Mouse (Mus musculus) kidney, postnatal 0 days (tissue): ENCODE data around the gene Fndc3b. TPM values are rescaled to one million over a fixed set of nuclear protein-coding genes. Genes with fewer than 3 reads are reported as not detected.

Source experiments
- ATAC-seq: fragments of 200-750 bp; cut with Nextera tagmentation; replicated peaks from 2 replicates; pipeline ENCODE4 v1.8.0; 2017; ENCODE audit warnings: low read depth, moderate number of reproducible peaks, moderate TSS enrichment, moderate library complexity; ENCODE audit not compliant: low FRiP score
- DNase-seq: peaks from one replicate; pipeline ENCODE4 v3.0.0-alpha.2; 2016; ENCODE audit warnings: low spot score
- H3K27ac ChIP-seq: fragments of 300-500 bp; sonication (generic); 2 replicates; pipeline ENCODE4 v1.5.1; 2014; ENCODE audit warnings: mild to moderate bottlenecking
- H3K27me3 ChIP-seq: fragments of 300-500 bp; sonication (generic); 2 replicates; pipeline ENCODE4 v1.6.1; 2014; ENCODE audit warnings: low read length, mixed read lengths; ENCODE audit not compliant: insufficient read depth
- H3K36me3 ChIP-seq: fragments of 300-500 bp; sonication (generic); 2 replicates; pipeline ENCODE4 v1.6.1; 2014; ENCODE audit warnings: low read length, mixed read lengths; ENCODE audit not compliant: insufficient read depth
- H3K4me1 ChIP-seq: fragments of 300-500 bp; sonication (generic); replicated peaks from 2 replicates; pipeline ENCODE4 v1.6.1; 2014; ENCODE audit warnings: antibody characterized with exemption, low read length, mixed read lengths; ENCODE audit not compliant: insufficient read depth
- H3K4me2 ChIP-seq: fragments of 300-500 bp; sonication (generic); 2 replicates; pipeline ENCODE4 v1.6.1; 2014; ENCODE audit warnings: mild to moderate bottlenecking, low read length, moderate library complexity, mixed read lengths
- H3K4me3 ChIP-seq: fragments of 300-500 bp; sonication (generic); replicated peaks from 2 replicates; pipeline ENCODE4 v1.5.1; 2014; ENCODE audit warnings: low read depth, low read length
- H3K9ac ChIP-seq: fragments of 300-500 bp; sonication (generic); 2 replicates; pipeline ENCODE4 v1.6.1; 2014; ENCODE audit warnings: low read depth, low read length
- H3K9me3 ChIP-seq: fragments of 300-500 bp; sonication (generic); replicated peaks from 2 replicates; pipeline ENCODE4 v1.6.1; 2016; ENCODE audit warnings: low read length, inconsistent platforms, mixed read lengths
- CTCF ChIP-seq: IDR thresholded peaks from 2 replicates; pipeline ENCODE4 v1.5.1; 2016; ENCODE audit warnings: antibody characterized with exemption, low read depth, mild to moderate bottlenecking, moderate library complexity
- WGBS: fragments of 180-500 bp; shearing (Covaris S2); extraction: QIAGEN DNeasy Blood & Tissue Kit; methylation state at CpG from one replicate; pipeline ENCODE4 v1.1.7; 2014; 5-methylcytosine and 5-hydroxymethylcytosine counted together
- polyA plus RNA-seq: library from polyadenylated mRNA; unstranded; fragments of >200 nt; fragmentation: Nextera tagmentation; extraction: Ambion mirVana; gene quantifications from 2 replicates; pipeline ENCODE4 v1.2.1, GENCODE M21; 2015

Fndc3b gene
- polyA plus RNA-seq, 1 experiment from 2014 or later: 23.1 TPM

GRCm38 (mm10) chr3:27555401-27555940 lies 155.6 kb downstream of the Fndc3b start:
- no peak overlapping the region for H3K4me3 ChIP-seq
- H3K36me3 ChIP-seq: 0 out of 2 replicates have a peak, but pooled peaks cover 3% of the 10 kb centered on the region
- no peak for ATAC-seq
- H3K9ac ChIP-seq: no peak overlapping the region
- H3K4me1 ChIP-seq: peaks cover 8% of the 10 kb centered on the region; the same call in 1 of the 2 replicates
- H3K27me3 ChIP-seq: no peaks in the 10 kb centered on the region
- H3K27ac ChIP-seq: peak overlapping the region; percentile 5; the same call in 1 of the 2 replicates
- H3K4me2 ChIP-seq: no peak overlapping the region
- 93% methylated on average over 3 of the region's 3 CpGs for WGBS
- no peak for DNase-seq
- TF ChIP-seq CTCF: no peak
- no peaks in the 10 kb centered on the region for H3K9me3 ChIP-seq

GRCm38 (mm10) chr3:27554325-27554724 lies 156.8 kb downstream of the Fndc3b start:
- 30% methylated on average over 3 of the region's 3 CpGs for WGBS
- Histone ChIP-seq H3K27ac (peak overlapping the region; percentile 66), H3K9ac (no peak overlapping the region), H3K4me1 (peaks cover 8% of the 10 kb centered on the region; the same call in 1 of the 2 replicates), H3K9me3 (no peaks in the 10 kb centered on the region), H3K36me3 (0 out of 2 replicates have a peak, but pooled peaks cover 3% of the 10 kb centered on the region), H3K4me2 (no peak overlapping the region), H3K4me3 (no peak overlapping the region), H3K27me3 (no peaks in the 10 kb centered on the region)
- DNase-seq (no peak), ATAC-seq (no peak)
- TF ChIP-seq CTCF: no peak

GRCm38 (mm10) chr3:27553781-27554180 lies 157.3 kb downstream of the Fndc3b start:
- Histone ChIP-seq H3K9me3 (no peaks in the 10 kb centered on the region), H3K9ac (no peak overlapping the region), H3K36me3 (0 out of 2 replicates have a peak, but pooled peaks cover 5% of the 10 kb centered on the region), H3K27ac (peak overlapping the region; percentile 66), H3K4me1 (peaks cover 8% of the 10 kb centered on the region; the same call in 1 of the 2 replicates), H3K4me3 (no peak overlapping the region), H3K4me2 (no peak overlapping the region), H3K27me3 (no peaks in the 10 kb centered on the region)
- ATAC-seq (peak; percentile 60), DNase-seq (no peak)
- 49% methylated on average over 3 of the region's 3 CpGs for WGBS
- no peak for TF ChIP-seq CTCF

GRCm38 (mm10) chr3:27551005-27551404 lies 160.1 kb downstream of the Fndc3b start:
- DNase-seq (no peak), ATAC-seq (no peak)
- H3K36me3 ChIP-seq: 0 out of 2 replicates have a peak, but pooled peaks cover 3% of the 10 kb centered on the region
- no peak overlapping the region for H3K27ac ChIP-seq
- no peaks in the 10 kb centered on the region for H3K9me3 ChIP-seq
- H3K4me3 ChIP-seq: no peak overlapping the region
- H3K4me1 ChIP-seq: no peaks in the 10 kb centered on the region; the same call in 1 of the 2 replicates
- no peak overlapping the region for H3K4me2 ChIP-seq
- no peak overlapping the region for H3K9ac ChIP-seq
- TF ChIP-seq CTCF: no peak
- WGBS: 95% methylated on average over 3 of the region's 3 CpGs
- no peaks in the 10 kb centered on the region for H3K27me3 ChIP-seq

GRCm38 (mm10) chr3:27550409-27550808 lies 160.7 kb downstream of the Fndc3b start:
- no peaks in the 10 kb centered on the region for H3K9me3 ChIP-seq
- ATAC-seq (no peak), DNase-seq (no peak)
- 94% methylated on average over 1 of the region's 1 CpGs for WGBS
- no peak overlapping the region for H3K4me2 ChIP-seq
- H3K27me3 ChIP-seq: no peaks in the 10 kb centered on the region
- H3K4me3 ChIP-seq: no peak overlapping the region
- TF ChIP-seq CTCF: peak; percentile 46
- H3K9ac ChIP-seq: no peak overlapping the region
- H3K27ac ChIP-seq: no peak overlapping the region
- 0 out of 2 replicates have a peak, but pooled peaks cover 3% of the 10 kb centered on the region for H3K36me3 ChIP-seq
- H3K4me1 ChIP-seq: no peaks in the 10 kb centered on the region; the same call in 1 of the 2 replicates

GRCm38 (mm10) chr3:27545651-27546050 lies 165.5 kb downstream of the Fndc3b start:
- DNase-seq: no peak
- Histone ChIP-seq H3K9ac (no peak overlapping the region), H3K27ac (no peak overlapping the region), H3K36me3 (peaks cover 10% of the 10 kb centered on the region; the same call in 1 of the 2 replicates), H3K9me3 (no peaks in the 10 kb centered on the region), H3K4me1 (no peaks in the 10 kb centered on the region), H3K27me3 (no peaks in the 10 kb centered on the region), H3K4me2 (no peak overlapping the region), H3K4me3 (no peak overlapping the region)
- no peak for TF ChIP-seq CTCF
- 84% methylated on average over 3 of the region's 3 CpGs for WGBS
- ATAC-seq: no peak
